In the genomic region with DNA sequence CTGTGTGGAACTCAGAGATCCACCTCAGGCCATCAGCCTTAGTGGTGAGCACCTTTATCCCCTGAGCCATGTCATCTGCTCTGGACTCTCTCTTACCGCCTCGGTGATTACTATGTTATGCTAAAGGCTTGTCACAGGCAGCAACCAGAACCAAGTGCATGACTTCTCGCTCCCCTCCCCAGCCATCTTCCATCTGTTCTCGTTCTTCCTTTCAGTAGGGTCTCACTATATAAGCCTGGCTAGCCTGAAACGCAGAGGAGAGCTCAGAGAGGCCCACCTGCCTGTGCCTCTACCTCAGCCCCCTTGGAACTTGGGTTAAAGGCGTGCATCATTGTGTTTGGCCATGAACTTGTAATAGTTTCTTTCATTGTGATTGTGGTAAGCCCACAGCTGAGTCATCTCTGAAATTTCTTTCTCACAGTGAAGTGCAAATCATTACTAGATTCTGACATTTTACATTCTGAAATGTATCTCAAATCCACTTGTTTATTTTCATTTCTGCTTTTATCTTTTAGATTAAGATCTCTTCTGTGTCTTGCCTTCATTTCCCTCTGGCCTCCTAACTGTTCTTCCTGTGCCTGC, we compare ENCODE assay signal across 14 mouse cellular contexts.
"Had no signal": no experiment of that assay in that cellular context is flagged by ENCODE, and none has a peak within 500 bp of the region (broad histone marks: within the 10 kb centered on the region; RNA-seq: fewer than 3 reads in every experiment).

No protein-coding gene starts in this region.

- H3K9ac ChIP-seq: kidney, embryonic 15.5 days; liver, embryonic 13.5 days; stomach, embryonic 15.5 days had no signal

- H3K27ac ChIP-seq: kidney, embryonic 15.5 days; liver, embryonic 13.5 days; stomach, embryonic 15.5 days had no signal

- H3K4me1 ChIP-seq: kidney, embryonic 15.5 days; stomach, embryonic 15.5 days had no signal

- H3K4me2 ChIP-seq: kidney, embryonic 15.5 days; liver, embryonic 13.5 days; midbrain, embryonic 11.5 days; stomach, embryonic 15.5 days had no signal

- H3K27me3 ChIP-seq: kidney, embryonic 15.5 days; liver, embryonic 13.5 days; stomach, embryonic 15.5 days had no signal

- DNase-seq: kidney, postnatal 10 days; kidney, postnatal 4 days; liver, embryonic 13.5 days; lung, adult 2 months; lung, postnatal 14 days; lung, postnatal 4 days; midbrain, embryonic 14.5 days; right cerebral cortex, adult 18-20 months; right cerebral cortex, postnatal 25 days; spleen, adult 18-20 months; thymus, postnatal 25 days had no signal

- H3K36me3 ChIP-seq: stomach, embryonic 15.5 days had no signal

- H3K4me3 ChIP-seq: kidney, embryonic 15.5 days; liver, embryonic 13.5 days; stomach, embryonic 15.5 days had no signal

- H3K9me3 ChIP-seq: kidney, embryonic 15.5 days; liver, embryonic 13.5 days; stomach, embryonic 15.5 days had no signal
